Mouse (Mus musculus): ENCODE measurements around the gene Mlst8. TPM values are rescaled to one million over a fixed set of nuclear protein-coding genes. Genes with fewer than 3 reads are reported as not detected.

Gene Mlst8
- polyA plus RNA-seq (2014; fragmentation: Illumina TruSeq; extraction: RNeasy Lipid Tissue Mini Kit (QIAGEN cat#74804); ENCODE audit: low read depth, low replicate concordance): 2.2 TPM

GRCm38 (mm10) chr17:24478663-24479380 is at the start of gene Mlst8:
TSS of gene Mlst8 (minus strand) at chr17:24479078.

GRCm38 (mm10) chr17:24527723-24528559 is 49.1 kb upstream of the Mlst8 start, which contains the start of gene Traf7:
TSS of gene Traf7 (minus strand) at chr17:24527938.

GRCm38 (mm10) chr17:24488186-24488661 is 9.3 kb upstream of the Mlst8 start, which contains the start of gene Caskin1:
TSS of gene Caskin1 (plus strand) at chr17:24488601.

GRCm38 (mm10) chr17:24473612-24474275 is 5.1 kb downstream of the Mlst8 start, which contains the start of gene Bricd5:
TSS of gene Bricd5 (plus strand) at chr17:24473884.

GRCm38 (mm10) chr17:24469910-24470602 is 8.8 kb downstream of the Mlst8 start, which contains the start of the genes E4f1 and Pgp:
TSS of gene E4f1 (minus strand) at chr17:24470313.
TSS of gene Pgp (plus strand) at chr17:24470392.

GRCm38 (mm10) chr17:24442632-24443155 is 36.2 kb downstream of the Mlst8 start, which contains the start of gene Dnase1l2:
TSS of gene Dnase1l2 (minus strand) at chr17:24443105.

GRCm38 (mm10) chr17:24426471-24427169 is 52.3 kb downstream of the Mlst8 start, which contains the start of gene Eci1:
TSS of gene Eci1 (plus strand) at chr17:24426641.

Other genes starting within 250 kb of the Mlst8 start
- gene Ccnf, start 227.6 kb downstream of the Mlst8 start, polyA plus RNA-seq (2014; fragmentation: Illumina TruSeq; extraction: RNeasy Lipid Tissue Mini Kit (QIAGEN cat#74804); ENCODE audit: low read depth, low replicate concordance): 5.3 TPM
- gene Abca17, start 128.0 kb downstream of the Mlst8 start, polyA plus RNA-seq (2014; fragmentation: Illumina TruSeq; extraction: RNeasy Lipid Tissue Mini Kit (QIAGEN cat#74804); ENCODE audit: low read depth, low replicate concordance): 47.2 TPM
- 0.95 TPM for gene Abca3, start 127.1 kb downstream of the Mlst8 start, polyA plus RNA-seq (2014; fragmentation: Illumina TruSeq; extraction: RNeasy Lipid Tissue Mini Kit (QIAGEN cat#74804); ENCODE audit: low read depth, low replicate concordance)
- 56.3 TPM for gene Rnps1, start 64.5 kb downstream of the Mlst8 start, polyA plus RNA-seq (2014; fragmentation: Illumina TruSeq; extraction: RNeasy Lipid Tissue Mini Kit (QIAGEN cat#74804); ENCODE audit: low read depth, low replicate concordance)
- gene Eci1, start 52.4 kb downstream of the Mlst8 start, polyA plus RNA-seq (2014; fragmentation: Illumina TruSeq; extraction: RNeasy Lipid Tissue Mini Kit (QIAGEN cat#74804); ENCODE audit: low read depth, low replicate concordance): 2.9 TPM
- 0.62 TPM for gene Dnase1l2, start 36.0 kb downstream of the Mlst8 start, polyA plus RNA-seq (2014; fragmentation: Illumina TruSeq; extraction: RNeasy Lipid Tissue Mini Kit (QIAGEN cat#74804); ENCODE audit: low read depth, low replicate concordance)
- 2.4 TPM for gene E4f1, start 8.8 kb downstream of the Mlst8 start, polyA plus RNA-seq (2014; fragmentation: Illumina TruSeq; extraction: RNeasy Lipid Tissue Mini Kit (QIAGEN cat#74804); ENCODE audit: low read depth, low replicate concordance)
- 71.1 TPM for gene Pgp, start 8.7 kb downstream of the Mlst8 start, polyA plus RNA-seq (2014; fragmentation: Illumina TruSeq; extraction: RNeasy Lipid Tissue Mini Kit (QIAGEN cat#74804); ENCODE audit: low read depth, low replicate concordance)
- gene Bricd5, start 5.2 kb downstream of the Mlst8 start, polyA plus RNA-seq (2014; fragmentation: Illumina TruSeq; extraction: RNeasy Lipid Tissue Mini Kit (QIAGEN cat#74804); ENCODE audit: low read depth, low replicate concordance): not detected
- gene Caskin1, start 9.5 kb upstream of the Mlst8 start, polyA plus RNA-seq (2014; fragmentation: Illumina TruSeq; extraction: RNeasy Lipid Tissue Mini Kit (QIAGEN cat#74804); ENCODE audit: low read depth, low replicate concordance): 0.97 TPM
- 5.8 TPM for gene Traf7, start 48.9 kb upstream of the Mlst8 start, polyA plus RNA-seq (2014; fragmentation: Illumina TruSeq; extraction: RNeasy Lipid Tissue Mini Kit (QIAGEN cat#74804); ENCODE audit: low read depth, low replicate concordance)
- 0.57 TPM for gene Rab26, start 55.1 kb upstream of the Mlst8 start, polyA plus RNA-seq (2014; fragmentation: Illumina TruSeq; extraction: RNeasy Lipid Tissue Mini Kit (QIAGEN cat#74804); ENCODE audit: low read depth, low replicate concordance)
- gene Pkd1, start 70.8 kb upstream of the Mlst8 start, polyA plus RNA-seq (2014; fragmentation: Illumina TruSeq; extraction: RNeasy Lipid Tissue Mini Kit (QIAGEN cat#74804); ENCODE audit: low read depth, low replicate concordance): 1.9 TPM
- gene Tsc2, start 153.6 kb upstream of the Mlst8 start, polyA plus RNA-seq (2014; fragmentation: Illumina TruSeq; extraction: RNeasy Lipid Tissue Mini Kit (QIAGEN cat#74804); ENCODE audit: low read depth, low replicate concordance): 5.8 TPM
- 0.10 TPM for gene Nthl1, start 153.6 kb upstream of the Mlst8 start, polyA plus RNA-seq (2014; fragmentation: Illumina TruSeq; extraction: RNeasy Lipid Tissue Mini Kit (QIAGEN cat#74804); ENCODE audit: low read depth, low replicate concordance)
- 0.57 TPM for gene Slc9a3r2, start 171.2 kb upstream of the Mlst8 start, polyA plus RNA-seq (2014; fragmentation: Illumina TruSeq; extraction: RNeasy Lipid Tissue Mini Kit (QIAGEN cat#74804); ENCODE audit: low read depth, low replicate concordance)
- gene Npw, start 179.4 kb upstream of the Mlst8 start, polyA plus RNA-seq (2014; fragmentation: Illumina TruSeq; extraction: RNeasy Lipid Tissue Mini Kit (QIAGEN cat#74804); ENCODE audit: low read depth, low replicate concordance): not detected
- 1.4 TPM for gene Zfp598, start 190.6 kb upstream of the Mlst8 start, polyA plus RNA-seq (2014; fragmentation: Illumina TruSeq; extraction: RNeasy Lipid Tissue Mini Kit (QIAGEN cat#74804); ENCODE audit: low read depth, low replicate concordance)
- gene Syngr3, start 210.9 kb upstream of the Mlst8 start, polyA plus RNA-seq (2014; fragmentation: Illumina TruSeq; extraction: RNeasy Lipid Tissue Mini Kit (QIAGEN cat#74804); ENCODE audit: low read depth, low replicate concordance): 0.11 TPM
- gene Gfer, start 217.1 kb upstream of the Mlst8 start, polyA plus RNA-seq (2014; fragmentation: Illumina TruSeq; extraction: RNeasy Lipid Tissue Mini Kit (QIAGEN cat#74804); ENCODE audit: low read depth, low replicate concordance): 29.2 TPM
- 12.7 TPM for gene Noxo1, start 217.2 kb upstream of the Mlst8 start, polyA plus RNA-seq (2014; fragmentation: Illumina TruSeq; extraction: RNeasy Lipid Tissue Mini Kit (QIAGEN cat#74804); ENCODE audit: low read depth, low replicate concordance)
- gene Tbl3, start 228.6 kb upstream of the Mlst8 start, polyA plus RNA-seq (2014; fragmentation: Illumina TruSeq; extraction: RNeasy Lipid Tissue Mini Kit (QIAGEN cat#74804); ENCODE audit: low read depth, low replicate concordance): 0.29 TPM
- 46.8 TPM for gene Rnf151, start 239.0 kb upstream of the Mlst8 start, polyA plus RNA-seq (2014; fragmentation: Illumina TruSeq; extraction: RNeasy Lipid Tissue Mini Kit (QIAGEN cat#74804); ENCODE audit: low read depth, low replicate concordance)
- 129 TPM for gene Rps2, start 239.0 kb upstream of the Mlst8 start, polyA plus RNA-seq (2014; fragmentation: Illumina TruSeq; extraction: RNeasy Lipid Tissue Mini Kit (QIAGEN cat#74804); ENCODE audit: low read depth, low replicate concordance)
- gene Ndufb10, start 245.4 kb upstream of the Mlst8 start, polyA plus RNA-seq (2014; fragmentation: Illumina TruSeq; extraction: RNeasy Lipid Tissue Mini Kit (QIAGEN cat#74804); ENCODE audit: low read depth, low replicate concordance): 69.2 TPM
- gene Rpl3l, start 248.7 kb upstream of the Mlst8 start, polyA plus RNA-seq (2014; fragmentation: Illumina TruSeq; extraction: RNeasy Lipid Tissue Mini Kit (QIAGEN cat#74804); ENCODE audit: low read depth, low replicate concordance): not detected